Comparison of ENCODE assay signal across 8 mouse cellular contexts in genomic region chr9:102267311-102268027, GRCm38 (mm10).
A peak's percentile ranks its signal among the peaks of the same experiment; 100 is the strongest.
DNase-seq lines count a peak whose midpoint lies in the region; ATAC-seq lines count a peak whose summit lies in the region.

No protein-coding gene starts in this region.

- H3K4me3 ChIP-seq in forebrain, embryonic 10.5 days = peak overlapping the region; percentile 47
- H3K4me3 ChIP-seq in stomach, embryonic 15.5 days (replicated peaks) = peak overlapping the region; percentile 30

- H3K27me3 ChIP-seq in forebrain, embryonic 10.5 days (ENCODE audit: poor library complexity, severe bottlenecking) = peaks cover 94% of the 10 kb centered on the region
- no peaks in the 10 kb centered on the region; the same call in 1 of the 2 replicates for H3K27me3 ChIP-seq in stomach, embryonic 15.5 days (replicated peaks)

- H3K27ac ChIP-seq in forebrain, embryonic 10.5 days = no peak overlapping the region
- no peak overlapping the region for H3K27ac ChIP-seq in stomach, embryonic 15.5 days

- no peaks in the 10 kb centered on the region for H3K9me3 ChIP-seq in forebrain, embryonic 10.5 days
- H3K9me3 ChIP-seq in stomach, embryonic 15.5 days = no peaks in the 10 kb centered on the region

- peaks cover 59% of the 10 kb centered on the region for H3K4me1 ChIP-seq in forebrain, embryonic 10.5 days
- no peaks in the 10 kb centered on the region for H3K4me1 ChIP-seq in stomach, embryonic 15.5 days

- ATAC-seq in stomach, embryonic 15.5 days (ENCODE audit: insufficient read depth, low FRiP score, low read depth) = no peak; the same call in 1 of the 2 replicates

- DNase-seq in right cerebral cortex, adult 18-20 months = peak; percentile 63
- no peak for DNase-seq in right cerebral cortex, postnatal 36 days (ENCODE audit: low spot score in 2 of 2)
- peak; percentile 37 for DNase-seq in forebrain, embryonic 10.5 days (ENCODE audit: extremely low spot score, low spot score)
- peak; percentile 39 to 50 for DNase-seq in heart, postnatal 10 days
- DNase-seq in kidney, postnatal 4 days = peak; percentile 71 to 77
- peak; percentile 22 to 39 for DNase-seq in lung, postnatal 4 days
- DNase-seq in MN1 (ENCODE audit: low spot score) = no peak

- no peaks in the 10 kb centered on the region for H3K36me3 ChIP-seq in forebrain, embryonic 10.5 days (replicated peaks)
- no peaks in the 10 kb centered on the region for H3K36me3 ChIP-seq in stomach, embryonic 15.5 days

- 0 out of 2 replicates have a peak overlapping the region, but pooled peaks have one; percentile 5 for H3K9ac ChIP-seq in stomach, embryonic 15.5 days

- intact Hi-C loops in heart, postnatal 10 days (cut with DNase I) = no loop called here

- WGBS in forebrain, embryonic 10.5 days = 1% methylated on average over 18 of the region's 18 CpGs
- WGBS in stomach, embryonic 15.5 days = 2% methylated on average over 18 of the region's 18 CpGs

- peak overlapping the region; percentile 56 for H3K4me2 ChIP-seq in stomach, embryonic 15.5 days

Comparison
In these comparisons a context has a peak if more than half of its experiments do, and no peak if none do; other contexts are left out.
1. DNase-seq: peak in right cerebral cortex, adult 18-20 months (single experiment), forebrain, embryonic 10.5 days (single experiment), heart, postnatal 10 days (2 of 2), kidney, postnatal 4 days (2 of 2) and lung, postnatal 4 days (2 of 2); none in right cerebral cortex, postnatal 36 days (0 of 2) and MN1 (single experiment).